Mouse (Mus musculus) liver, embryonic 16.5 days (tissue): ENCODE data around the gene Tent5d. TPM values are rescaled to one million over a fixed set of nuclear protein-coding genes. Genes with fewer than 3 reads are reported as not detected.

Source experiments
- ATAC-seq: fragments of 200-750 bp; cut with Nextera tagmentation; 2 replicates; pipeline ENCODE4 v1.8.0; 2017; ENCODE audit warnings: low read depth, mild to moderate bottlenecking, moderate number of reproducible peaks, moderate library complexity
- H3K27ac ChIP-seq: fragments of 300-500 bp; sonication (generic); 2 replicates; pipeline ENCODE4 v1.5.1; 2014; ENCODE audit warnings: mild to moderate bottlenecking, low read length
- H3K27me3 ChIP-seq: fragments of 300-500 bp; sonication (generic); 2 replicates; pipeline ENCODE4 v1.6.1; 2014; ENCODE audit warnings: low read depth, low read length, mixed read lengths; ENCODE audit not compliant: control insufficient read depth, insufficient read depth
- H3K36me3 ChIP-seq: fragments of 300-500 bp; sonication (generic); 2 replicates; pipeline ENCODE4 v1.6.1; 2014; ENCODE audit warnings: mild to moderate bottlenecking; ENCODE audit not compliant: control insufficient read depth, insufficient read depth
- H3K4me1 ChIP-seq: fragments of 300-500 bp; sonication (generic); 2 replicates; pipeline ENCODE4 v1.6.1; 2014; ENCODE audit warnings: low read depth, low read length, mixed read lengths; ENCODE audit not compliant: control insufficient read depth
- H3K4me2 ChIP-seq: fragments of 300-500 bp; sonication (generic); 2 replicates; pipeline ENCODE4 v1.6.1; 2014; ENCODE audit warnings: low read depth, low read length, mixed read lengths
- H3K4me3 ChIP-seq: fragments of 300-500 bp; sonication (generic); 2 replicates; pipeline ENCODE4 v1.5.1; 2014; ENCODE audit warnings: low read depth, mild to moderate bottlenecking, low read length
- H3K9ac ChIP-seq: fragments of 300-500 bp; sonication (generic); 2 replicates; pipeline ENCODE4 v1.6.1; 2014; ENCODE audit warnings: low read depth, low read length
- H3K9me3 ChIP-seq: fragments of 300-500 bp; sonication (generic); replicated peaks from 2 replicates; pipeline ENCODE4 v1.6.1; 2016; ENCODE audit warnings: low read length; ENCODE audit not compliant: control insufficient read depth
- WGBS: fragments of 180-500 bp; shearing (Covaris S2); extraction: QIAGEN DNeasy Blood & Tissue Kit; methylation state at CpG from one replicate; pipeline ENCODE4 v1.1.7; 2014; ENCODE audit not compliant: insufficient replicate concordance; 5-methylcytosine and 5-hydroxymethylcytosine counted together
- polyA plus RNA-seq: library from polyadenylated mRNA; unstranded; fragments of >200 nt; fragmentation: Nextera tagmentation; extraction: Ambion mirVana; gene quantifications from 2 replicates; pipeline ENCODE4 v1.2.1, GENCODE M21; 2015

The Tent5d gene
- polyA plus RNA-seq = not detected in 2 replicates

DNA sequence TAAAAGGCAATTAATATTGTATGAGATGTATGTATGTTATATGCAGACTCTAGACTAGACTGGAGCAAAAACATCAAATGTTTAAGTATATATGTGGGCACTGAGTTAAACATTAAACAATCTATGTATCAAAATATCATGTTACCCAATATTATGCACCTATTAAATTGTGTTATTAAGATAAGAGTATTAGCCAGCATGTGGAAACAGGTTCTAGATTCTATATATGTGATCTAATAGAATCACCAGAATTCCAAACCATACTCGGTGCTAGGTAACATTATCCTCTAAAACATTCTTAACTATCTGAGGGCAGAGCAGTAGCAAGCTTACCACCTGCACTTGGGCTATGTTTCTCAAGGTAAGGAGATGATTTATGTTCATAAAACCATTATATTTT lies at the start of gene Tent5d:
Gene Tent5d (plus strand): TSS at position 301 of the 400 bp plus-strand sequence.
- Histone ChIP-seq H3K9ac (no peak within 1 kb of the TSS), H3K4me2 (no peak within 1 kb of the TSS), H3K27ac (no peak within 1 kb of the TSS), H3K27me3 (no peaks in the 10 kb centered on the region), H3K9me3 (no peaks in the 10 kb centered on the region), H3K4me1 (no peaks in the 10 kb centered on the region; the same call in 1 of the 2 replicates), H3K36me3 (no peaks in the 10 kb centered on the region), H3K4me3 (no peak within 1 kb of the TSS)
- WGBS = 50% methylated on average over 1 of the region's 1 CpGs
- ATAC-seq = no peak

DNA sequence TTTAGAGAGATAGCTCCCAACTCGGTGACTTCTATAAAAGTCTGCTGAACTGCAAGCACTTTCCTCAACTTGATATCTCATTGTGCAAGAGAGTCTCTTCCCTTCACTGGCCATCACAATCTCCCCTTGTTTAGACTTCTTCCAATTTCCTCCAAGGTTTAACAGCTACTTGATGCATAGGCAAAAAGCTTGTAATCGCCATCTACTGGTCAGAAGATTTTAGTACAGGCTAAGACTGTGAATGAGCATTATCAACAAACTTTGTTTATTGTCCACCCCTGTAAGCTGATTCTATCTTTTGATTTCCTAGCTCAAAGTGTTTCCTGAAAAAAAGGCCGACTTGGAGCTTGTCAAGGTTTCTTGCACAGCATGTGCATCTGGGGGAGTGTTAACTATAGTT lies 24.5 kb upstream of the Tent5d start:
- Histone ChIP-seq H3K4me1 (no peaks in the 10 kb centered on the region), H3K9ac (no peak overlapping the region), H3K36me3 (no peaks in the 10 kb centered on the region), H3K27ac (no peak overlapping the region), H3K27me3 (no peaks in the 10 kb centered on the region), H3K9me3 (no peaks in the 10 kb centered on the region), H3K4me3 (no peak overlapping the region), H3K4me2 (no peak overlapping the region)
- 12% methylated on average over 3 of the region's 3 CpGs for WGBS
- no peak for ATAC-seq

DNA sequence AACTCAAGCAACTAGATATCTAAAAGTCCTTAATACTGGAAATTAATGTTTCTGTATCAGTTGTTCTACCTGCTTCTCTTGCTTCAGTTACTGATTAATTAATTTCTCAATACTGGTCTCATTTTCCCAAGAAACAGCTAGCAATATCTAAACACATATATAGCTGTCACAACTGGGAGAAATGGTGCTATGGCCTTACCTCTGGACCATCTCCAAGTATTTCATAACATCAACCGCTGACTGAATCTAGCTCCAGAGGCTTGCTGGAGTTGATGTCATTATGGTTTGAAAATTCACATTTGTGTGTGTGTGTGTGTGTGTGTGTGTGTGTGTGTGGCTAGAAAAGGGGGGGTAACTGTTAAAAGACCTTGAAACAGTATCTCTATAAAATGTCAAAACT lies 2.3 kb upstream of the Tent5d start:
- H3K27me3 ChIP-seq = no peaks in the 10 kb centered on the region
- H3K4me2 ChIP-seq = no peak overlapping the region
- H3K9ac ChIP-seq = no peak overlapping the region
- no peak overlapping the region for H3K4me3 ChIP-seq
- H3K36me3 ChIP-seq = no peaks in the 10 kb centered on the region
- no peak overlapping the region for H3K27ac ChIP-seq
- 59% methylated on average over 1 of the region's 1 CpGs for WGBS
- no peak for ATAC-seq
- no peaks in the 10 kb centered on the region; the same call in 1 of the 2 replicates for H3K4me1 ChIP-seq
- no peaks in the 10 kb centered on the region for H3K9me3 ChIP-seq

DNA sequence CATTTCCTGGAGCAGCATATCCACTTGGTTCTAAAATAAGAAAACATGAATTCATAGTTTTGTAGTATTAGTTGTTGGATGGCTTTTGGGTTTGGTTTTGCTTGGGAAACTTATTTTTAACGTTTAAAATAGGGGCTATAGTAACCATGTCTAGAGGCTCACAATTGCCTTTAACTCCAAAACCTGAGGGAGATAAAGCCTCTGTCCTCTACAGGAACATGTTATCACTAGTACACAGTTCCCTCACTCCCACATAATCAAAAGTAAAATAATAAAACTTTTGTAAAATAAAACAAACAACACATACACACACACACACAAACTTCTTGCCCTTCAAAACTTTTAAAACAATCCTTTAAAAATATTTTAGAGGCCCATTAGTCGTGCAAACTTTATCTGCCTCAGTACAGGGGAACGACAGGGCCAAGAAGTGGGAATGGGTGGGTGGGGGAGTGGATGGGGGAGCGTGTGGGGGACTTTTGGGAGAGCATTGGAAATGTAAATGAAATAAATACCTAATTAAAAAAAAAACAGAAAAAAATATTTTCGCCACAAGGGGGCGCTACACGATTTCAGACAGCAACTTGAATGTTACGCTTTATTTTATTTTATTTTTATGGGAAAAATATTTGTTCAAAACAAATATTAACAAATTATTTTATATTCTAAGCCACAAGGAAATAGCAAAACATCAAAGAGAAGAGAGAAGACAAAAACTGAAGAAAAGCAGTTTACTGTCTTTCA lies 1.5 kb upstream of the Tent5d start:
- no peak overlapping the region for H3K4me3 ChIP-seq
- no peaks in the 10 kb centered on the region for H3K36me3 ChIP-seq
- H3K27me3 ChIP-seq = no peaks in the 10 kb centered on the region
- no peak overlapping the region for H3K4me2 ChIP-seq
- no peak overlapping the region for H3K9ac ChIP-seq
- H3K27ac ChIP-seq = no peak overlapping the region
- H3K4me1 ChIP-seq = no peaks in the 10 kb centered on the region; the same call in 1 of the 2 replicates
- no peaks in the 10 kb centered on the region for H3K9me3 ChIP-seq
- 17% methylated on average over 8 of the region's 8 CpGs for WGBS
- no peak for ATAC-seq

DNA sequence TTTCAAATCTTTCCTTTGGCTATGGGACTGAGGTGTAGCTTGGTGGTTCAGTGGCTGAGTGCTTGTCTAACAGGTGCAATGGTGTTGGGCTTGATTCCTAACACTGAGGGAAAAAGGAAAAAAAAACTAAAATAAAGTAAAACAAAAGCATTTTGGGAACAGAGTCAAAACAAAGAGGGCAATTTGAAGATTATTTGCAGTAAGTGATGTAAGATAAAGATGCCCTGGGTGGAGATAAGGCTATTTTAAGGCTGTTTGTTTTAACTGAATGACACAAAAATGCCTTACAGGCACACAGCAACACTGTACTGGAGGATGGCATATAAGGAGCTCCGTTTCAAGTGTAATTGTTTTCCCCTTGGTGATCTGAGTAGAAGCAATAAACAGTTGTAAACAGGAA lies 3.4 kb downstream of the Tent5d start:
- no peak overlapping the region for H3K9ac ChIP-seq
- H3K4me2 ChIP-seq = no peak overlapping the region
- H3K36me3 ChIP-seq = no peaks in the 10 kb centered on the region
- ATAC-seq = no peak
- no peak overlapping the region for H3K4me3 ChIP-seq
- no peaks in the 10 kb centered on the region for H3K27me3 ChIP-seq
- H3K9me3 ChIP-seq = no peaks in the 10 kb centered on the region
- 40% methylated on average over 1 of the region's 1 CpGs for WGBS
- no peaks in the 10 kb centered on the region; the same call in 1 of the 2 replicates for H3K4me1 ChIP-seq
- H3K27ac ChIP-seq = no peak overlapping the region

DNA sequence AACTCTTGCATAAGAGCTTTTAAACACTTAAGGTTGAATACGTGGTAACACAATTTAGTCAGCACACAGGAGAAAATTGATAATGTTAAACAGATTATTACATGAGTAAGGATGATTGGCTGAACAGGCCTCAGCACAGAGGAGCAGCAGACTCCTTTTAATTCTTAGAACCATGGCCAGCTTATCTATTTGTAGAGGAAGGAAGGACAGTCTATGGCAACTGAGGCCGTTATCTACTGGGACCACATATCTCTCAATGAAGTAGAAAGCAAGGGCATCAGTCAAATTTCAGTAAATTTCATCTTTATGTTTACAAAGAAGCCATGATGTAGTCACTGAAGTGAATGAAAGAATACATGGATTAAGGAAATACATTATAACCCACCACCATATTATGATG lies 4.5 kb downstream of the Tent5d start:
- Histone ChIP-seq H3K4me2 (no peak overlapping the region), H3K36me3 (no peaks in the 10 kb centered on the region), H3K4me3 (no peak overlapping the region), H3K9me3 (no peaks in the 10 kb centered on the region), H3K4me1 (no peaks in the 10 kb centered on the region), H3K9ac (no peak overlapping the region), H3K27me3 (no peaks in the 10 kb centered on the region), H3K27ac (no peak overlapping the region)
- WGBS = 40% methylated on average over 2 of the region's 2 CpGs
- peak; percentile 95 for ATAC-seq

DNA sequence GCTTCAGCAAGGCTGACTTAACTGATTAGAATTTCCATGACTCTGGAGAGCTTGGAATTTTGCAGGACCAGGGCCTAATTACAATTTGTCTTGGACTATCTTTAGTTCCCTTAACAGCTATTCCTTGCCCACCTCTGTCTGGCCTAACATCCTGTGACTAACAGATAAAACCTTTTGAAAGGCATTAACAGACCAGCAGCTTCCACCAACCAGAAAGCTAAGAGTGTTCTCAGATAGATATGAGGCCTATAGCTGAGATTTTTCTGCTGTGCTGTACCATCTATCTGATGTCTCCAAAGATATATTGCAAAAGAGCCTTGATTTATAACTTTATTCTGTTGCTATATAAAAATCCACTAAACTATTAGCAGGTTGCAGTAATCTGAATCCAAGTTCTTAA lies 19.7 kb downstream of the Tent5d start:
- Histone ChIP-seq H3K27ac (no peak overlapping the region), H3K9me3 (no peaks in the 10 kb centered on the region), H3K4me3 (no peak overlapping the region), H3K4me2 (no peak overlapping the region), H3K27me3 (no peaks in the 10 kb centered on the region), H3K9ac (no peak overlapping the region), H3K36me3 (no peaks in the 10 kb centered on the region), H3K4me1 (no peaks in the 10 kb centered on the region)
- ATAC-seq = no peak

DNA sequence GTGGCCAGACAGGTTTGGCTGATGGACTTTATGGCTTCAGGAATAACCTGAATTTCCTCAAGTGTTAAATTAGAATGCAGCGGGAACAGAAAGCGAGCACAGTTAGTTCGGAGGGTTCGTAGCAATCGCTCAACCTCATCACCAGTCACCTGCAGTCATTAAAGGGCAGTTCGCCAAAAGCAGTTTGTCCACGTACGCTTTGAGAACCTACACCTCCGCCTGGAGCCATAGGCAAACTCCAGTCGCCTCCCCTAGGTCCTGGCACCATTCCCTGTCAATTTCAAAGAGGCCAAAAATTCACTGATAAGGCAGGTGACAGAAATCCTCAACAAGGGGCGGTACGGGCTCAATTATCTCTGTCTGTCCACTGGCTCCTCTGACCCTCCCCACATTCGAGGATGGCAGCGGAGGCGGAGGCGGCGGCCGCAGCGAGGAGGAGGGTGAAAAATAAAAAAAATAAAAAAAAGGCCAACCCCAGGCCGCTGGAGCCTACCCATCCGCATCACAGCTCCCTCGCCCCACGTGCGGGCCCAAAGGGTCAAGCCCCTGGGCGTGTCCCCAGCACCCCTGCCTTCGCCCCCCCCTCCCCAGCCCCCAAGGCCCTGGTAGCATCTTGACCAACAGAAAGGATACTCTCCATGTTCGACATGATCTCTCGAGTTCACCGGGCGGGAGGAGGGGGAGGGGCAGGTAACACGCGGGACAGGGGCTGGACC lies 23.3 kb downstream of the Tent5d start:
- Histone ChIP-seq H3K4me1 (no peaks in the 10 kb centered on the region), H3K9me3 (no peaks in the 10 kb centered on the region), H3K36me3 (no peaks in the 10 kb centered on the region), H3K27me3 (no peaks in the 10 kb centered on the region), H3K9ac (peak overlapping the region; percentile 76), H3K4me2 (peak overlapping the region; percentile 70), H3K27ac (peak overlapping the region; percentile 41; the same call in 1 of the 2 replicates), H3K4me3 (peak overlapping the region; percentile 74)
- peak; percentile 65 for ATAC-seq
- 23% methylated on average over 32 of the region's 32 CpGs for WGBS

DNA sequence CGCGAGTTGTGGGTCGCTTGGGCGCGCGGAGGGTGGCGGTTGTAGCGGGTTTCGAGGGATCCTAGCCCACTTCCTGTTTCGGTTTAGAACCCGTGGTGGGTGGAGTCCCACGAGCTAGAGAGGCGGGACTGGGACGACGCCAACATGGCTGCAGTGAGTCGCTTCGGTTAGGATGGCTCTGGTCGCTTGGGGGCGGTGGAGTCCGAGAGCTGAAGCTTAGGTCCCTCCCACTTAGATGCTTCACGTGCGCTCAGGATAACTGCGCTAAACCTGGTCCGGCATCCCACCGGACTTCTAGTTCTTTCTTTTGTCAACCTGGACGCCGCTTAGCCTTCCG lies 23.8 kb downstream of the Tent5d start, which contains the start of gene 2610002M06Rik:
Gene 2610002M06Rik (minus strand): TSS at position 117 of the 337 bp plus-strand sequence.
- peak within 1 kb of the TSS; percentile 41; the same call in 1 of the 2 replicates for H3K27ac ChIP-seq
- peak; percentile 98 for ATAC-seq
- no peaks in the 10 kb centered on the region for H3K9me3 ChIP-seq
- no peaks in the 10 kb centered on the region for H3K4me1 ChIP-seq
- H3K9ac ChIP-seq = peak within 1 kb of the TSS; percentile 76
- no peaks in the 10 kb centered on the region for H3K27me3 ChIP-seq
- WGBS = 23% methylated on average over 28 of the region's 28 CpGs
- H3K4me2 ChIP-seq = peak within 1 kb of the TSS; percentile 70
- no peaks in the 10 kb centered on the region for H3K36me3 ChIP-seq
- peak within 1 kb of the TSS; percentile 74 for H3K4me3 ChIP-seq
